Mouse (Mus musculus): ENCODE results near the gene Tbc1d5.

Tbc1d5 gene

DNA sequence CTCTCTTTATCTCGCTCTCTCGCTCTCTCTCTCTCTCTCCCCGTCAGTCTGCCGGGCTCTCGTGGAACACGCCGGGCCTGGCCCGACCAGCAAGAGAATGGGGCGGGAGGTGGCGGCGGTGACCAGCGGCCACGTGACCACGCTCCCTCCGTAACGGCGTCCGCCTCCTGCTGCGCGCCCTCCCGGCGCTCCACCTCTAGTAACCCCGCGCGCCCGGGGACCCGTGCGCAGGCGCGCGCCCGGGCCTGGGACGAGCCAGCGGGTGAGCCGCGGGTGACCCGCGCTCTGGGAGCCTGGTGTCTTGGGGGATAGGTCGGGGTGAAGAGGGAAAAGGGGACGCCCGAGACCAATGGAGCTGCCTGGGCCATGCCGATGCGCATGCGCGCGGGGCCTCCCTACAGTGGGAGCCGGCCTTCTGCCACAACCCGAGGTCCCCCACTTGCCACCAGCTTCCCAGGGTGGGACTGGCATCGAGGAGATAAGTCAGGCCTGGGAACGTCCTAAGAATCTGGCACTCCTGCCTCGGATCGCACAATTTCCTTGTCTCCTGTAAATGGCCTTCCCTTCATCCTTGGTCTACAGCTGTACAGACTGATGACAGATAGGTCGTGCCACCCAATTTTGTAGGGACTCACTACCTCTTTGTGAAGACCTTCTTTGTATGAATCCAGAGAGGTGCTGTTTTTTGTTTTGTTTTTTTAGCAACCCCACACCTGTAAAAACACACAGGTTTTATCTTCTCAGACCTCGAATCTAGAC is at the start of gene Tbc1d5:
TSS of gene Tbc1d5 (minus strand) at position 158 of the 759 bp plus-strand sequence.
- peak; percentile 87 to 89 for DNase-seq (ENCODE audit: low spot score in 2 of 2)

DNA sequence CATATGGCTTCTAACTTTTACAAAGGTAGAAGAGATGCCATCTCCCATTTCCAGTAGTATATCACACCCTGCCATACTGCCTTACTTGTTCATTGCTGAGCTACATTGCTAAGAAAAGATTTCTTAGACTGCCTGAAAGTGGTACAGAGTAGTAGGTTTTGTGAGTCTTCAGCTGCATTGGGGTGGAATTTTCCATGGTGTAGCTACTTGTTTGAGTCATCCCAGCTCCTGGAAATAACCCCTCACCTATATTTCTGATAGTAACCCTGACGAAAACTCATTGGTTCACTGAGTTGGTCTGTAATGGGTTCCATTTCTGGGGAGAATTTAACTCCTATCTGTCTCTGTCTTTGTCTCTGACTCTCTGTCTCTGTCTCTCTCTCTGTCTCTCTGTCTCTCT is 46.9 kb upstream of the Tbc1d5 start:
- no peak for DNase-seq (ENCODE audit: low spot score in 2 of 2)

DNA sequence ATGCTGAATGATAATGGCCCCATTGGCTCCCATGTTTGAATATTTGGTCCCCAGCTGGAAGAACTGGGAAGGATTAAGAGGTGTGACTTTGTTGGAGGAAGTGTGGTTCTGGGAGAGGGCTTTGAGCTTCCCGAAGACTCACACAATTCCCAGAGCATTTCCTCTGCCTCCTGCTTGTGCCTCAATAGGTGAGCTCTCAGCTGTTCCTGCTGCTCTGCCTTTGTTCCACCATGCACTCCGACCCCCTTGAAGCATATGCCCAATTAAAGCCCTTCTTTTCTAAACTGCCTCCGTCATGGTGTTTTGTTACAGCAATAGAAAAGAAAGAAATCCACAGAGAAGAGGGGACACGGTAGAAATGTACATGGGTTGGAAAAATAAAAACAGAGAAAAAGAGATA is 44.0 kb upstream of the Tbc1d5 start:
- no peak for DNase-seq (ENCODE audit: low spot score in 2 of 2)

DNA sequence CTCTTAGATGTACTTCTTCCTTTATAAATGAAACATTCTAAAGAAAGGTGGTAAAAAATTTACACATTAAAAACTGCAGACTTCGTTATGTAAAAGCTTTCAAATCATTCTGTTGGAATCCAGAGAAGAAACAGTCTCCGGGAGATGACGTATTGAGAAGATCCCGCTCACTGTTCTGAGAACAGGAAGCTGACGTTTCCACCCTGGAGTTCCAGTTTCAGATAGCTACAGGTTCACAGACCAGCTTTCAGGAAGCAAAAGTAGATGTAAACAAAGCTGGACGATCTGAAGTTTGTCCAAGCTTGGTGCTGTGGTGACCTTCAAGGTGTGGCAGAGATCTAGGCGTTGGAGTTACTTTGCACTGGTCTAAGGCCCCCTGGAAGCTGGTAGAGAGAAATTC is 41.9 kb upstream of the Tbc1d5 start:
- DNase-seq (ENCODE audit: low spot score in 2 of 2), result peak; percentile 22 to 39

DNA sequence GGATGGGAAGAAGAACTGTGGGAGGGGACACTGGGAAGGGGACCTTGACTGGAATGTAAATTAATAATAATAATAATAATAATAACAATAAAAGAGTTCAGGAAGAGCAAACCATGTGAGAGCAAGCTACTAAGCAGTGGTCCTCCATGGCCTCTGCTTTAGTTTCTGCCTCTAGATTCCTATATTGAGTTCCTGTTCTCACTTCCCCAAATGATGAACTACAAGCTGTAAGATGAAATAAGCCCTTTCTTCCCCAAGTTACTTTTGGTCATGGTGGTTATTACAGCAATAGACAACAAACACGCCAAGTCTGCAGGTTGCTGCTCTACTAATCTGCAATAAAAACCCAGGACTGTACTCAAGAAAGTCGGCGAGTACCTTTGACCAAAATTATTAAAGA is 40.7 kb upstream of the Tbc1d5 start:
- DNase-seq (ENCODE audit: low spot score in 2 of 2), result peak; percentile 42 to 46

DNA sequence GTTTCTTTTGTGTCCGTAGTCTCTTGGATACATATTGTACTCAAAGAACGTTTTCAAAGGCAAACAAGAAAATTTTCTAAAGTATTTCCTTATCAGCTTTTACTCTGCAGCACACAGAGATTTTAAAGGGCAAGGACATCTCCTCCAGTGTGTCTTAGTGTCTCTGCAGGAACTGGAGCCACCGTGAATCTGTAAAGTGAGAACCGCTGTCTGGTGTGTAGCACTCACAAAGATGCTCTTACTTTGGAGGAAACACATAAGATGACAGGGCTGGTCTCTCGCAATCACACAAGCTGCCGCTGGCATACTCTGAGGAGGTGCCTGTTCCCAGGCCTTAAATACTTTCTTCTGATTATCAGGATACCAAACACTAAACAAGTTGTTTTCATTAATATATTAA is 37.3 kb upstream of the Tbc1d5 start:
- no peak for DNase-seq (ENCODE audit: low spot score in 2 of 2)

DNA sequence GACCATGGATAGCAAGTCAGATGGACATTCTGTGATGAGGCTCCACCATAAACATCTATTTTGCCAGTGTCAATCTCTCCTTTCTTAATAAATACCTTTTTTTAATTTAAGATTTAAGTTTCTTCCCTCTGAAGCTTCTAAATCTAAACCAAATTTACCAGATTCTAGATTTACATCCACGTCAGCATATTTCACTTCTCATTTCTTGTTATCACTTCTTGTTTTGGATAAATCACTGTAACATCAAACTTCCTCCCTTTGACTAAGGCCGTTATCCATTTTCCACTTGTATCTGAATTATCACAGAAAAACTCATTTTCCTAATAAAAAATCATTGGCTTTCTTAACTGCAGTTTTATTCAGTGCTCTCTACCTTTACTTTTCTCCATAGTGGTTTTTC is 30.4 kb upstream of the Tbc1d5 start:
- DNase-seq (ENCODE audit: low spot score in 2 of 2), result peak in 1 of 2 experiments; percentile 8

DNA sequence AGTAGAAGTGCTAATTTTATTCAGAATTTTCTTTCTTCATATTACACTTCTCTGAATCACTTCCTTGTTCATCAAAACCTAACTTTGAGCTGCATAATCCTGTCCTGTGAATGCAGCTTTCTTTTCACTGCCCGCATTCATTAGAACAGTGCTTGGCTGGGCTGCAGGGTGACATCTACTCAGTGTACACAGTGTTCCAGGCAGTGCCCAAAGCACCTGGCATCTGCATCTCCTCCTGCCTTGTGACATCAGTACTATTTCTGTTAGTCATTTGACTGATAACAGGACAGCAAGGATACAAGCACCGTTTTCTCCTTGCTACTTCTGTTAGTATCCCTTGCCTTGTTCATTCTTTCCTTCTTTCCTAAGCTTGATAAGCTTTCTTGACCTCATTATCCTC is 25.5 kb upstream of the Tbc1d5 start:
- no peak for DNase-seq (ENCODE audit: low spot score in 2 of 2)

DNA sequence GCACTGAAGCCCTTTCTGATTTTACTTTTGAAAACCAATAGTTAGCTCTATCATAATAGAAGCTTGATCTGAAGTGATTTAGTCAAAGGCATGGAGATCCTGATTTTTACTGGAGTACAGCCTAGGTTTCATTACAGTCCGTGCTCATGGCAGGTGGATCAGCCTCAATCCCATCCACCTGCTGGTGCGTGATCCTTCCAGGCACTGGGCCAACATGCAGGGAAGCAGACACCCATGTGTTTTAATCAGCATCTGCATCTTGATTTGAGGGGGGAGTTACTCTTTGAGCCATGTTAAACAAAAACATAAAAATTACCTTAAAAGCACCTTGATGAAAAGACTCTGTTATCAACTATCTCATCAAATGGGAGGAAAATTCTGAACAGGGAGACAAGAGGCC is 16.4 kb upstream of the Tbc1d5 start:
- no peak for DNase-seq (ENCODE audit: low spot score in 2 of 2)

DNA sequence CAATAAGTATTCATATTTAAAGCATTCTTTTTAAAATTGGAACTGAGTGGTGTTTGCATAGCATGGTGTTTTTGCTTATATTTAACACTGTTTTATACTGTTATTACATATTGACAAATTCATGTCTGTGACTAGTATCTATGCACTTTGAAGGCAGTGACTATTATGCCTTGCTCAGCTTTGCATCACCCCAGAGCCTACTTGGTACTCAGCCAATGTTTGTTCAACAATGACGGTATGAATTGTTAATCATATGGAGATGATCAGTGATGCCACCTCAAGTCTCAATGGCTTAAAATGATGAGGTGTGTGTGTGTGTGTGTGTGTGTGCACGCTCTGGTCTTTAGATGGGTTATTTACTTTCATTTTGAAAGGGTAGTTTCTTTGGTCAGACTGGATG is 15.6 kb upstream of the Tbc1d5 start:
- no peak for DNase-seq (ENCODE audit: low spot score in 2 of 2)

DNA sequence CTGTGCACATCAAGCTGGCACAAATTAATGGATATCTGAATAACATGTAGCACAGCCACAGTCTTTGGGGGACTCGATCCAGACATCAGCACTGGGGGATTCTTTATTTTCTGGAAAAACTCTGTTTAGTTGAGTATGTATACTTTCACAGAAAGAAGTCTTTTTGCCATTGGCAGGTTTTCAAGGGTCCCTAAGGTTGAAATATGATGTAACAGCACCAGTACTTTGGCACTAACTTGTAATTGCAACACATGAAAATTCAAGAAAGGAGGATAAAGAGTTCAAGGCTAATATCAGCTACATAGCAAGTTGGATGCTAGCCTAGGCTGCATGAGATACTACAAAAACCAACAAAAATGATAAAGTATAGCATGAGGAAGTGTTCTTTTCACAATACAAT is 12.2 kb upstream of the Tbc1d5 start:
- DNase-seq (ENCODE audit: low spot score in 2 of 2), result no peak

DNA sequence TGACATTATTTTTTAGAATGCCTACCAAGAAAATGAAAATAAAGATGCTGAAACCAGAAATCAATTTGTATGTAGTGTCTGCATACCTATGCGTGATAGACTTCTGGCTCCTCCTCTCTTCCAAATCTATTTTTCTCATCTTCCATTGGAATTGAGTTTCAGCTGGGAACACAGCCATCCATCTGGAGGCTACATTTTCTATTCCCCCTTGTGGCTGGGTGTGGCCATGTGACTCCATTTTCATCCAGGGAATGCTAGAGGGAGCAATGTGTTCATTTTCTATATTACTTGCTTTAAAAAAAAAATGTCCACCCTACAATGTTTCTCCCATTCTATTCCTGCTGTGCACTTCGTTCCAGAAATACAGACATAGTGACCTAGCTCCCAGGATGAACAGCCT is 3.6 kb upstream of the Tbc1d5 start:
- no peak for DNase-seq (ENCODE audit: low spot score in 2 of 2)

DNA sequence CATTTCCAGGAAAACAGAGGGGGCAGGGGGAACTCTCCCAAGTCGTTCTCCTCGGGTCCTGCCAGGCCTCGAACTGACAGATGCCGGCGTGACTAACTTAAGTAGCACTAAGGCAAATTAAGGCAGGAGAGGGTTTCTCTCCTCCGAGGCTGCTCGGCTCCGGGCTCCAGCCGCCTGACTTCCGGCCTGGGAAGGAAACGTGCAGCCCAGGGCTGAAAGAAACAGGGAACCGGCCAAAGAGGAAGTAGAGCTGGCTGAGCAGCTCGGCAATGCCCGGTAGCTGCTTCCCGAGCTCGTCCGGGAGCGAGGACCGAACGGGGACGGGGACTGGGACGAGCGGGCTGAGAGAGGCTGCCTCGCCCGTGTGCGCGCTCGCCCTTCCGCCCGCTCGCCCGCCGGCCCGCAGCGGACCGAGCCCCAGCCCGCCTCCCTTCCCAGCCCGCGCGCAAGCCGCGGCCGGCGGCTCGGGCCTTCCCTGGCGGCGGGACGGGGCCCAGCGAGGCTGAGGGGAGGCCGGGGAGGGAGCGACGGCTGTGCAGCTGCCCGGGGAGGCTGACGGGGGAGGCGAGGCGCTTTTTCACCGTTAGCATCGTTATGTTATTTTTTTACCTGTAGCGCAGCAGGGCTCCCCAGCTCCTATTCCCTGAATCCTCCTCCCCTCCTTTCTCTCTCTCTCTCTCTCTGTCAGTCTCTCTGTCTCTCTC is 509 bp downstream of the Tbc1d5 start:
- DNase-seq (ENCODE audit: low spot score in 2 of 2), result peak; percentile 75

DNA sequence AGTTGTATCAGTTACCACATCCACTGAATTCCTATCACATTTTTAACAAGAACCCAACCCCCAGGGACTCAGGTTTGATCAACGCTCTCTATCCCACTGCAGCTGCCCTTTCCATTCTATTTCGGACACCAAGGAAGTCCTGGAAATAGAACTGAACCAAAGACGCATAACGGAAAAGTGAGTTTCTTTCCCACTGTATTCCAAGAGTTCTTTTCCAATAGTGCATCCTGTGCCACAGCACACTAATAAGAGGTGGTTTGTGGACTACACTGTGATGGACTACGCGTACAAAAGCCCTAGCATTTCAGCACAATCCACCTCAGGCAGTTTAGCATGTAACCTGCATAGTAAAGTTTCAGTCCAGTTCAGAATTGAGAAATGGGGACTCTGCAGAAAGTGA is 1.2 kb downstream of the Tbc1d5 start:
- DNase-seq (ENCODE audit: low spot score in 2 of 2), result no peak

DNA sequence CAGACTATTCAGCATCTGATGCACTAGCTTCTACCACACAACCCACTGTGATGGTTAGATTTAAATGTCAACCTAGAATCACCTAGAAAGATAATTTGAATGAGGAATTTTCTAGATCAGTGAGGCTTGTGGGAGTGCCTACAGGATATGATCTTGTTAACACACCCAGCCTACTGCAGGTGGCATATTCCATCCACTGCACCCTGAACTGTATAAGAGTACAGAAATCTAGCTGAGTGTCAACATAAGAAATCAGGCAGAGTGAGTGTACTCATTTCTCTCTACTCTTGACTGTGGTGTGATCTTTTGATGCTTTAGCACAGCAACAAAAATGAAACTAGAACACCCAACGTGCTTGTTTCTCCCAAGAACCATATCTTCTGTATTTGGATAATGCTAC is 6.8 kb downstream of the Tbc1d5 start:
- no peak for DNase-seq (ENCODE audit: low spot score in 2 of 2)

DNA sequence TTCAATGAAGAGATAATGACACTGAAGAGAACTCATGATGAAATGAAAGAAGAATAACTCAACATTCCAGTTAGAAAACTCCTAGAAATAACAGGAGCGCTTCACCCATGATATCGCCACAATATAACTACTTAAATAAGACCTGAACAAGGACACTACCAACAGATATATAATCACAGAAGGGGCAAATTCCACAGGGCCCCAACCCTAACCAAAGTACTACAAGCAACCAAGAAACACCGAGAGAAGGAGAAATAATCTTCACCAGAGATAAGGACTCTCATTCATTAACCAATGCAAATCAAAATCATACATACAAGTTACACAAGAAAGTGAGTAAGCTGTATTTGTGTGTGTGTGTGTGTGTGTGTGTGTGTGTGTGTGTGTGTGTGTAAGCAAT is 7.6 kb downstream of the Tbc1d5 start:
- no peak for DNase-seq (ENCODE audit: low spot score in 2 of 2)

DNA sequence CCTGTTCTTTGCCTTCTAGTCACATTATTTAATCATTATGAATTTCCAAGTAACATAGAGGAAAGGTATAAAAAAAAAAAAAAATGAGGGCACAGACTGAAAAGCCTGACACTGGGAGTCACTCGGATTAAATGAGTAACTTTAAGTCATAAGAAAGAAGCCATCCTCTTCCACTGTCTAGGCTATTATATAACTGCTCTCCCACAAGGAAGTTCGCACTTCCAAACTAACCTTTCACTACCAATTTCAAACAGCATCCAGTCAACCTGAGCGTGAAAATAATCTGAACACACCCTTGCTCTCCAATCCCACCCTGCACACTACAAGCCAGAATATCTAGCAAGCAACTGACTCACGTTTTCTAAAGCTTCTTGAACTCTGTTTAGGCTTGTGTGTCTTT is 9.2 kb downstream of the Tbc1d5 start:
- no peak for DNase-seq (ENCODE audit: low spot score in 2 of 2)

DNA sequence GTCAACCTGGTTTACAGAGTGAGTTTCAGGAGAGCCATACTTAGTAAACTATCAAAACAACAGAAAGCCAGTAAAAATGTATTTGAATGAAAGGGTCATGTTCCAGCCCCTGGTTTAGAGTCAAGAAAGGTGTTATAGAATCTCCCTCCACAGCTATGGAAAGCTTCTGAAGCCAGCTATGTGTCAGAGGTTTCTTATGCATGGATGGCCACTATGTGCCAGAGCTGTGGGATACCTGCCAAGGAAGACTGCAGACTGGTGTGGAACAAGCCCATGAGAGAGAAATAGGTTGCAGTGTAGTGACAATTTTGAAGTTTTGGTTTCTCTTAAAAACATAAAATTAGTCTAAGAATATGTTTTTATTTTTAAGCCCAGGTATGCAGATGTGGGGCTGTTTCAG is 16.8 kb downstream of the Tbc1d5 start:
- no peak for DNase-seq (ENCODE audit: low spot score in 2 of 2)

DNA sequence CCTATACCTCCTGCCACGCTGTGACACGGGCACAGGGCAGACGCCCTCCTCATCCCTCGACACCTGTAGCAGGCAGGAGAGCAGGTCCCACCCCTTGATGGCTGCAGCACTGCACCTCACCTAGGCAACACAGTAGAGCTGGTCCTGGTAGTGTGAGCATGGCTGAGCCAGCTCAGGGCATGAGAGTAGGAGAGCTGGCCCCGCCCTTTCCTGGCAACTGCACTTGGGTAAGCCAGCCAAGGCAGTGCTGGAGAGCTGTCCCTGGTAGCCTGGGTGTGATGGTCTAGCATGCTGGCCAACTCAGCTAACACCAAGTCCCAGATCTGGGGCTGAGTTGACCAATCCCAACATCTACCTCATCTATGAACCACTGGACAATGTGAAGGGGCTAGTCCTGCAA is 19.9 kb downstream of the Tbc1d5 start:
- no peak for DNase-seq (ENCODE audit: low spot score in 2 of 2)

DNA sequence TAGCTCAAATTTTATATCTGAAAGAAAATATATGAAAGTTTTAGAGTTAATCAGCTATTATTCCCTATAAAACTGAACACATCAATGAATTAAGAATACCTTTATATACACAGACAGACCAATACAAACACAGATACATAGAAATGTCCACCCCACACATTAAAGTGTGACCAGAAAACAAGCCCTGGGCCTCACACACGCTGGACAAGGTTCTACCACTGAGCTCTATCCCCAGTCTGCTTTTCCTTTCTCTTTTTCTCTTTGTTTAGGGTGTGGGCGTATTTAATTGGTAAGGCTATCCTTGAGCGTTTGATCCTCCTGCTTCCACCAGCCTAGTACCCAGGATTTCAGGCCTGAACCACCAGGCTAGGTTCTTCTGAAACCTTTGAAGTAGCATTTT is 28.2 kb downstream of the Tbc1d5 start:
- DNase-seq (ENCODE audit: low spot score in 2 of 2), result no peak

DNA sequence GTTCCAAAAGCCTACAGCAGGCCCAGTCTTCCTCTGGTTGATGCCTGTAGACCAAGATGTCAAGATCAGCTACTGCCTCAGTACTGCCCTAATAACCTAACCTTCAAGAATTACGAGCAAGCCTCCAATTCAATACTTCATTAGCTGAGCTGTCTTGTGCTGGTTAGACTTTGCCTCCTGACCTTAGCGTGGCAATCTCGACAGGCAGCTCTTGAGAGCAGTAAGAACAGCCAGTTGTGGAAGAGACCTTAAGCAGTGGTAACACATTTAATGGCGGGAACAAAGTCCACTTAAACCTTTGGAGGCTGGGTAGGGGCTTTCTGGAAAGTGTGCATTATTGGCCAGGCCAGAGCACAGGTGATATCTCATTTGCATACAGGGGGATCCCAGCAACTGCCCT is 34.2 kb downstream of the Tbc1d5 start:
- no peak for DNase-seq (ENCODE audit: low spot score in 2 of 2)

DNA sequence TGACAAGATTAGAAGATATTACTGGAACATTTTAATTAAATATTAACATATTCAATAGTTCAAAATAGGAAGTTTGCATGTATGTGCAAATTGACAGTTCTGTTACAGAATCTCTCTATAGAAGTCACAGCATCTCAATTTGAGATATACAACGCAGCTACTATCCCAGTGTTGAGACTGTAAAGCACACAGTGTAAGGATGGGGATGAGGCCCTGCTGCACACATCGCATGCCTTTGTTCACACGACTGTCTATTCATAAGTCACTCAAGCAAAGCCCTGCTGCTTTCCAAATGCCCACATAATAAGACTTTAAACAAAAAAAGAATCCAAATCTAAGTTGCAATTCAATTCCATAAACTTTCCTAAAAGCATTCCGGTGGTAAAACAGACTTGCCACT is 37.1 kb downstream of the Tbc1d5 start:
- DNase-seq (ENCODE audit: low spot score in 2 of 2), result no peak

DNA sequence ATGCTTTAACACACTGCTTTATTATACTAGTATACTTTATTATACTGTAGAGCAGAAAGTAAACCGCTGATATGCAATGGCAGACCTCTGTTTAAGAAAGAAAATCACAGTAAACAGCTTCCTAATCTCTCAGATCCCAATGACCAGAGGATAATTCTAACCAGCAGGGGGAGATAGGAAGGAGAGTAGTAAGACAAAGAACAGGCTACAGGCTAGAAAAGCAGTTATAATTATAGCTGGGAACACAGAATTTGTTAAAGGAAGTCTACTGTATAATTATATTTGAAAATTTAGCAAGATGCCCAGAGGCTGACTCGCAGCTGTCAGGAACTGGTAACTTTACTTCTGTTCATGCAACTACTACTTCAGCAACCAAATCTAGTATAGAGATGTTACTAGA is 68.0 kb downstream of the Tbc1d5 start:
- DNase-seq (ENCODE audit: low spot score in 2 of 2), result peak in 1 of 2 experiments; percentile 6

DNA sequence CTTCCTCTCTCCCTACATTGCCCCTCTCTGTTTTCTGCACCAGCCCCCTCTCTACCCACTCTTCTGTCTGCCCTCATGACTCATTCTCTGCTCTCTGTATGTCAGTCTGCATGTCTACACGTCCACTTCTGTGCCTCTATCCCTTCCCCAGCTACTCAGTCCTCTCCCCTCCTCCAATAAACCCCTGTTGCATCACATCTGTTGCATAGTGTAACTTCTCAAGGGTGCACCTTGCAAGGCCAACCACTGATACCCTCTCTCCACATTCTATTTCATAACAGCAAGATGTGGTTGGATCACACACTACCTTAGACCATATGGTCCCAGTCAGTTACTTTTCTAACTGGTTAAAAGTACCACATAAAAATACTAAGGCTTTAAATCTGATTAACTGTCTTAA is 74.9 kb downstream of the Tbc1d5 start:
- DNase-seq (ENCODE audit: low spot score in 2 of 2), result no peak

All from spleen, postnatal 36 days (tissue).